Mouse (Mus musculus) monocyte, adult 2 months (primary cell): ENCODE measurements around the gene Peak1.

ENCODE experiments used
- DNase-seq, 2 experiments: peaks; one replicate each; pipeline ENCODE4 v3.0.0; 2022; ENCODE audit warnings: low spot score in 2 of 2, low read depth in 1 of 2

Gene Peak1

DNA sequence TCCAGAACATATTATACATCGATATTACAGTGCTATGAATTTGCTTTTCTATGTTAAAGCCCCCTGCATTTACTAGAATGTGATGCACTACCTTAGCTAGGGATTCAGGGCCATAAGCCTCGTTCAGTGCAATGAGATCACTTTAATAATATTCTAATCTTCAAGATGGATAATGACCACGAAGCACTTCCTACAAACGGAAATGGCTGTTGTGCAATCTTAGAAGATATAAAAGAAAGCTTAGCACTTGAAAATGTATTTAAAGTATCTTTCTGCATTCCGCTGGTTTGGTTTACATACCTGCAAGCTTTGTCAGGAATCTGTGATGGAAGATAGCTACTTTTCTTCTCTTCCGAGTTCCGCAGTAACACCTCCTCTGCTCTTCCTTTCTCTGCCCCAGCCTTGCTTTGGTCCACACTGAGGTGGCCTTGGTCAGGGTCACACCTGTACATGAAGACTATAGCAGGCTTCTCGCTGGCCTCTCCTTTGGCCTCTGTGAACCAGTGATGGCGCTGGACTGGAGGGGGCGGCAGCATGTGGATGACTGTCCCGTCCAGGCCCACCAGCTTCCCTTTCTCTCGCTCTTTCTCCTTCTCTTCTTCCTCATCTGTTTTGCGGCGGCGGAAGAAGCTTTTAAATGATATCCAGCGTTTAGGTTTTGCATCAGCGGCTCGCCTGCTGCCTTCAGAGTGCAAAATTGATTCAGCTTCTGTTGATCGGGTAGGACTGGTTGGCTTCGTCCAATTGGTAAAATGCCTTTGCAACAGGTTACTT, 160.5 kb downstream of the Peak1 start:
- no peak for DNase-seq

DNA sequence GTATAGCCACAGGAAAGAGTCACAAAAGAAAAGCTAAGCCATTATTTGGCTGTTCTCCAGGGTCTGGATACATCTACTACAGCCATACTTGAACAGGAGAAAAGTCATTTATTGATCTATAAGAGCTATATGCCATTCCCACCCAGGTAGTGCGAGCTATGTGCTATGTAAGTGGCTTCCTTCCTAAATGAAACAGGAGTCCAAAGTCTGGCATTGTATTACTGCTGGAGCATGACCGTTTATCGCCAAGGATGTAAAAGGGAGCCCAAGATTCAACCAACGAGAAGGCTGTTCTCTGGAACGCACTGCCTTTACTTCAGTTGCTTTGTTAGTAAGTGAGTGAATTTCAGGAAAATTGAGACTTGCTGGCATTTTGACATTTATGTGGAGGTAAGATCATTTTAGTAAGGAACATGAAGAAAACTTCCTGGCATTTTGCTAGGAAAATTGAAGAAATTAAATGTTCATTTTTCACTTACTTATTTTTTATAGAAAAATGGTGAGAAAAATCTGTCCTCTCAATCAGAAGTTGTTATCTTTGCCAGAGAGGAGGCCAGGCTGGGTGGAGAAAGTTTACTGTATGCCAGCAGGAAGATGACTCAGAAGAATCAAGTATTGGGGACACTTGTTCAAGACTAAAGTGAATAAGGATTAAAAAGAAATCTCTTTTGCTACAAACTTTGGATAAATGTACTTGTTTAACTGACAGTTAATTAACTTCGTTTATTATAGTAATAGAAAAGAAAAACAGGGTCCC, 162.0 kb downstream of the Peak1 start:
- no peak for DNase-seq

DNA sequence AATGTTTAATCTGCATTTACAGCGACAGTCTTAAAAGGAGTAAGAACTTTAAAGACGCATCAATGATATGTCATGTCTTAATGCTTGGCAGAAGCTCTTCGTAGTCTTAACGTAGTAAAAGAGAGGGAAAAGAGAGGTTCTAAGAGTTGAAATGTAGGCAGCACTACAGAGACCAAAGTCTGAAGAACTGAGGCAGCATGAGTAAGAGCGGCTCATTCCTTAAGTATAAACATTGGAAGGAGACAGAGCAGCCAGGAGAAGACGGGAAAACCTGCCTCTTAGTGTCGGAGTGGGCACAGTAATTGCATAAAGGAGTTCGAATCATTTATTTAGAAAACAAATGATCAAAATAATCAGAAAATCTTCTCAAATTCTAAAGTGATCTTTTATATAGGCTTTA, 173.5 kb downstream of the Peak1 start:
- DNase-seq: no peak

DNA sequence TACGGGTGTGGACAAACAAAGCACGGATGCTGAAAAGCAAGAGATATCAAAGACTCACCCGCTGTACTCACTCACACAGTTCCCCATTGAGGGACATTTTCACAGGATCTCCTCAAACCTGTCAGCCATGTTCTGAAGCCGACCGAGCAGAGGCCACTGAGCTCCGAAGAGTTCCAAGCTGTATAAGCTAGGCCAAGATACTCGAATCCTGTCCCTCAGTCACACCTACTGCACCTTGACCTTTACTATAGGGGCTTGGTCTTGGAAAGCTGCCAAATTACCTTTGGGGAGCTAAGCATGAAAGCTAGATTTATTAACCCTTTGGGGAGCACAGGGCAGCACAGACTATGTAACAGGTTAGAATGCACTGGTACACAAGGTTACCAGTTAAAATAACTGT, 174.0 kb downstream of the Peak1 start:
- no peak for DNase-seq

DNA sequence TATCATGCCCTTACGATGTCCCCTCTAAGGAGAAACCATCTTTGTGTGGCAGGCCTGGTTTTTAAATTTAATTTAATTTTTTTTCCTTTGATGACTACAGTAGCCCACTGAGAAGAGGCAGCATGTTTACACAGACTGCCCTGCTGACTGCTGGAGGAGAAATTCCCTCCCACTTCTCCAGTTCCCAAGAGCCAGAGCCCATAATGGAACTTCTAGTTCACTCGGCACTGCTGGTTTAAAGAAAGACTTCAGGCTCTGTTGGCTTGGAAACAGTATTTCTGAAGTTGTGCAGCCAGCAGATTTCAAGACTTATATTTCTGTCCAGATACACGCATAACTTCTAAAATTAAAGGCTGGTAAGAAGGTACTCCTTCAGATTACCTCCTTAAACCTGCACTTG, 175.2 kb downstream of the Peak1 start:
- DNase-seq: no peak

DNA sequence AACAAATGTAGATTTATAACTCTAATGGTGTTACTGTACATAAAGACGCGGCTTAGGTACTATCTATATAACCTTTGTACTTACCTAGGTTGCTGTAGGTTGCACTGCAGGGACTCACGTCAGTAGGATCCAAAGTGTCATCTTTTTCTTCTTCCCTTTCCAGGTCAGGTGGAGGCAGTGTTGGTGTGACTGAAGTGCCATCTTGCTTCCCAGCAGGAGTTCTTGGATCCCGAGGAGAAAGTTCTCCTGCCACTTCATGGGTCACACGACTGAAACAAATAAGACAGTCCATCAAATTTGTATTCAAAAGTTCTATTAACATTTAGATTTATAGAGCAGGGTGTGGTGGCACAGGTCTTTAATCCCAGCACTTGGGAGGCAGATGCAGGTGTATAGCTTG, 176.8 kb downstream of the Peak1 start:
- no peak for DNase-seq

DNA sequence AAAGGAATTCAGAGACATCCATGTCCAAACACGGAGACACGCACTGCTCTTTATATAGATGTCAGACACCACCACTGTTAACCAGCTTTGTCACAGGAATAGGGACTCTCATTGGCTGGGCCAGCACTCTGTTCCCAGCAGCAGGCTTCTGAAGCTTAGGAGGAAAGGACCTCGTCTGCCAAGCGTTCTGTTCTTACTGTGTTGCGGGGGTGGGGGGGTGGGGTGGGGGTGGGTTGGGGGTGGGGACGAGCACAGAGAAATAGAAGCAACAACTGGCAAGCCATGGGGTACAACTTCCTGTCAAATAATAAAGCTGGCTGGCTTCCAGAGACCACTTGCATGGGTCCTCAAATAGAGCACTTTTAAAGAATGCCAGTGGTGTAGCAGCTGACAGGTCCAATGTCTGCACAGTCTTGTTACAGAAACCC, 182.0 kb downstream of the Peak1 start:
- no peak for DNase-seq

DNA sequence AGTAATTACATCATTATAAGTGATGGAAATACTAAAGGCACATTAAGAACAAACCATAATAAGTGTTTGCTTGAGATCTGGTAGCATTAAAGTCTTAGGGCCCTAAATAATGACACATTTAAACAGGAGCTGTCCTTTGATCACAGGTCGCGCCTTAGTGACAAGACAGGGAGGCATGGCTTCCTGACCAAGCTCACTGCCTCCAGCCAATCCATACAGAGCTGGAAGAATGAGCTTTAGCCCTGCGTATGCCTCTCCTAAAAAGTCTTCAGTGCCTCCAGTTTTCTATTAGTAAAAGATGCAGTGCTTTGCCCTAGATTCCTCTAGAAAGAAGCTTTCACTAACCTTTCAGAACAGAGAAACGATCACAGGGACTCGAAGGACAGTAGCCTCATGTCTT, 182.6 kb downstream of the Peak1 start:
- no peak for DNase-seq

DNA sequence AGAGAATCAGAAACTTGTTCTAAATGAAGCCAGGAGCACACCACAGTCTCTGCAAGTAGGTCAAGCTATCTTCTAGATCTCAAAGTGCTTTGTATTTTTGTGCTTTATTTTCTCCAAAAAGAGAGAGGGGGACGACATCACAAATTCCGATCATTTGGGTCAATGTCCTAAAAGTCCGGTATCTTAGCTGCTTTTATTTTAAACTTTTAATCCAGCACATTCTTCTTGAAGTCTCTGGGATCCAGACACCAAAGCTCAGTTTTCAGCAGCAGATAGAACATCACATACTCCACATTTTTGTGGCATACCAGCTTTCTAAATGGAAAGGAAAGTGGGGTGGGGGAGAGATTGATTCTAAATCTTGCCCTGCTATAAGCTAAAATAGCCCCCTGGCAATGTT, 183.3 kb downstream of the Peak1 start:
- no peak for DNase-seq

DNA sequence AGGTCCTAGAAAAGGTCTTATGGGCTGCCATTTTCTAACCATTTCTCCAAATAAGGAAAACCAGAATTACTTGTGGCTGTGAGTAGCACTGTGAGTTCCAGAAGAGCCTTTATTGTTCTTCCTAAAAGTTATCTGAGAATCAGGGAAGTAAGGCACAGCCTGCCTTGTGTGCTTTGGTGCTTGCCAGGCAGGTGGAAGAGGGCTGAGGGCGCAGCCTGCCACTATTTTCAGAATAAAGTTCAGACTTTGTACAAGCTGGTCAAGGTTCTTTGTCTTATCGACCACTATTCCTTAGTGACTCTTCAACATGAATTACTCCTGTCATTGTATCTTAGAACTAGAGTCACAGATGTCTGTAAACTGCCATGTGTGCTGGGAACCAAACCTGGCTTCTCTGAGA, 184.6 kb downstream of the Peak1 start:
- DNase-seq: no peak

DNA sequence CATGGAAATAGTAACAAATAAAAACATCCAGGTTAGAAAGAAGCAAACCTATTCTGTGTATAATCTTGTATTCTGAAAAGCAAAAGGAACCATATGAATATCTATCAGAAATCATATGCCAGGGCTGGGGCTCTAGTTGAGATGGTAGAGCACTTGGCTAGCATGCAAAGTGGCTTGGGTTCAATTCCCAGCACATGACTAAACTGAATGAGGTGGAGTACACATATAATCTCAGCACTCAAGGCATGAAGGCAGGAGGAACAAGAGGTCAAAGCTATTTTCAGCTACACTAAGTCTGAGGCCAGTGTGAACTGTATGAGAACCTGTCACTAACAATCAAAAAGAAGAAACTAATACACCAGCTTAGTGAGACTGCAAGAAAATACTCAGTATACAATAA, 187.0 kb downstream of the Peak1 start:
- DNase-seq: no peak

DNA sequence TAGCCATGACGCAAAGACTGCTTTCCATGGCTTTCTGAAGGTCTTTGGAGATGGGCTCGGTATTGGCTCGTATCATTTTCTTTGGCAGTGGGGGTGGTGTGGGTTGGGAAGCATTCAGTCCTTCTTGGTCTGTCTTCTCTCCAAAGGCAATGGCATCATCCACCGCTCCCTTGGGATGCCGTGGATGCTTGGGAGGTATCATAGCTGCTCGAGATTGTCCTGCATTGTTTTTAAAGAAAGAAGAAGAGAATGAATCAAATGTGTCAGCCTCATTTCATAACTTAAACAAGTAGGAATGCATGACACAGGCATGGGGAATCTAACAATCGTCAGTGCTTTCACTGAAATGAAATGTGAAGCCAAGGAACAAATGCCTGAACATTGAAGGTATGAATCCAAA, 190.2 kb downstream of the Peak1 start:
- no peak for DNase-seq

DNA sequence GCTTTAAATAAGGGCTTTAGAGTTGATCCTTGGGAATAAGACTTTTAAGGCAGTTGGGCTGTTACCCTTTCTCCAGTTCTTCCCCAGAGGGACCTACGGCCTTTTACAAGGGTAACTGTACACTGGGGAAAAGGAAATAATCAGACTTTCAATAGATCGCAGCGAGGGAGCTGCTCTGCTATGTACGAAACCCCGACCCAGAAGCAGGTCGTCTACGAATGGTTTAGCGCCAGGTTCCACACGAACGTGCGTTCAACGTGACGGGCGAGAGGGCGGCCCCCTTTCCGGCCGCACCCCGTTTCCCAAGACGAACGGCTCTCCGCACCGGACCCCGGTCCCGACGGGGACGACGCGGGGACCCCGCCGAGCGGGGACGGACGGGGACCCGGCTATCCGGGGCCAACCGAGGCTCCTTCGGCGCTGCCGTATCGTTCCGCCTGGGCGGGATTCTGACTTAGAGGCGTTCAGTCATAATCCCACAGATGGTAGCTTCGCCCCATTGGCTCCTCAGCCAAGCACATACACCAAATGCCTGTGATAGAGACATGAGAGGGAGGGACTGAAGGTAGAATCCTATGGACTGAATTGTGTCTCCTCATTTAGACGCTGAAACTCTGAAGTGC, 194.3 kb downstream of the Peak1 start:
- DNase-seq: peak; percentile 49 to 89

DNA sequence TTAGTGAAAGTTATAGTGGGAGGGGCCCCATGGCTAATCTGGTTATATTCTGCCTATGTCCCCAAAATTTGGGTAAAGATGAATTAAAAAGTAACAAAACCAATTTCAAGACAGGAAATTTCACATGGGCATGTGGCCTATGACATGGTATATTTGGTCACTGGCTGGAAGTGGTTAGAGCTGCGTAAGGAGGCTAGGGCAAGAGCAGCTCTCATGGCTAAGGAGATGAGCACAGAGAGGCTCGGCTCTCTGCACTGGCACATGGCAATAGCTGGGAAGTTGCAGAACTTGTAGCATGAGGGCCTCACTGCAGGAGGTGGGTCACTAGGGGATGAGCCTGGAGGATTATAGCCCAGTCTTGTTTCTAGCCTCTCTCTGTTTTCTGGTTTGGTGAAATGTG, 199.0 kb downstream of the Peak1 start:
- DNase-seq: no peak

DNA sequence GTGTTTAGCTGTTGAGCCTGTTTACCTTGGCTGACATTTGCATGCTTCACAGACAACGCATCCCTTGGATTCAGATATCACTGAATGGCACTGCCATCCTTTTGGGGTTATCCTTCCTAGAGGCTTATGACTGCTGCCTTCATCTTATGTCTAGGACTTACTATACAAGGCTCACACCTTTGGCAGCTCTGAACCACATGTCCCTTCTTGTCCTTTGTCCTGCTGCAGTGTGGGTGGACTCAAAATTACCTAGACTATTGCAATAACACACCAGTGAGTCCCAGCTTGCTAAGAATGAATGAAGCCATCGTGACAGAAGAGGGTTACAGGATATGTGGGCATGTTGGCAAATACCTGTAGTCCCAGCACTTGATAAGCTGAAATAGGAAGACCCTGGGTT, 199.8 kb downstream of the Peak1 start:
- no peak for DNase-seq

DNA sequence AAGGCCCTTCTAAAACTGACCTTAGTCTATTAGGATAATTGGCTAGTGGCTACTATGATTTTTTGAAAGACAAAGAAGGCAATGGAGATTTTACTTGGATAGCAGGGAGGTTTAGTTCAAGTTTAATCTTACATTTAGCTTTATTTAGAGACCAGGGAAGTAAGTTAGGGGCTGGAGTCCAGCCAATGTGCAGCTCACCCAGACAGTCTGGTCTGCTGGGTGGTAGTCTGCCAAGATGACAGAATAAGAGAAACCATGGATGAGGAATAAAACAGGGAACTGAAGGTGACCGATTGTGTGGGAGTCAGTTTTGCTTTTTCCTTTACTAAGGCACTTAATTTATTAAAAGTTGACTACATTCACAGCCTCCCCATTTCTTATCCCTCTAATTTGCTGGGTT, 200.5 kb downstream of the Peak1 start:
- DNase-seq: no peak

DNA sequence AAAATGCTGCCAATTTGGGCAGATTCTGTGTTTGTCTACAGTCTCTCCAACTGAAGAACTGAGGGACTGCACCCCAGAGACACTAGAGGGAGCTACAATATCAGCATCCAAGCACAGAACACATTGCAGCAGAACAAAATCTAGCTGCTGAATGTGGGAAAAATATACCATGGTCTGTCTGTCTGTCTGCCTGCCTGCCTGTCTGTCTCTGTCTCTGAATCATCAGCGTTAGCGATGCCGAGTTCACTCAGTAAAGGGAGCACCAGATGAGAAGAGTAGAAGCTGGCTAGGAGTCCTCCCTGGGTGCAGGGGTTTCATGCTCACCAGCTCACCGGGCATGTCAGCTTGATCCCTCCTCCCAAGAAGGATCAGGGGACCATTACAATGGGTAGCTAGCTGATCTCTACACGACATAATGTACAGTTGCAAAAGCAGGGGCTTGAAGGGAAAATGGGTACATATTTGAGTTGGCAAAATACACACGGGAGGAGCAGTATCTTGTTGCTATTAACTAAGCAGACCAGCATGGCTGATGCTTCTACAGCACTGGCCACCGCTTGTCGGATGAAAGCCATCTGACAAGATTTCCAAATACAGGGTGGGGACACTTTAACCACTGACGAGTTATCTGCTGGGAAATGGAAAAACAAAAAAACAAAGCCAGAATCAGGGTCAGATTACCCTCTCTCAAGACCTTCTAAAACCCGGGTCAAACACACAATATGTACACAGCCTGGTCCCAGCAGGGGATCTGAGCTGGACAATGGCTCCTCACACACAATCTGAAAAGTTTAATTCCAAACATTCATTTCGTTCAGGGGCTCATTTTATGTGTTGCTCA, 204.2 kb downstream of the Peak1 start:
- no peak for DNase-seq

DNA sequence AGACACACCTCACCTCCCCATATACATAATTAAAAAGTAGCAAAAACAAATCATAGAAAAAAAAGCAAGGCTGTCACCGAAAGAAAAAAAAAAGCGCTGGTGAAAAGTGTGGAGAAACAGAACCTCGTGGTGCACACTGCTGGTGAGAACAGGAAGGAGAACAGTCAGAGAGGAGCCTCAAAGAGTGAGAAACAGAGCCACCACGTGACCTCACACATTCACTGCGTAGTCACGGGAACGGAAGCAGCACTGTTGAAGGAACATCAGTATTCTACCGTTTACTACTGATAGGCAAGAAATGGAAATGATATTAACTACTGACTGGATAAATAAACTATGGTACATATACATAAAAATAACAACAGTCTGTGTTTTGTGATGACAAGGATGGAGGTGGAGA, 209.1 kb downstream of the Peak1 start:
- no peak for DNase-seq

DNA sequence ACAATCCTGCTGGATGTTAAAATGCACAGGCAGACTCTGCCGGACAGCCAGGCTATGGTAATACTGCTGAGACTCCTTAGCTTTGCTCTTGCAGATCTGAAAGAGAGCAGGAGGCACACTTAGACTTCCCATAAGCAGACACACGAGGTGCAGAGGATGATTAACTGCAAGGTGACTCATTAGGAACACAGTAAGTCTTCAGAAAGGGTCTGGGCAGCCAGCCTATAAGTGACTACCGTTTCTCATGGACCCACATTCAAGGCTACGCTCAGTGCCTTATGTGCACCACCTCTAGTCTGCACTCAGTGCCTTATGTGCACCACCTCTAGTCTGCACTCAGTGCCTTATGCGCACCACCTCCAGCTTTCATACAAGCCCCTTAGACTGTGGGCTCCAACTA, 210.4 kb downstream of the Peak1 start:
- DNase-seq: no peak

DNA sequence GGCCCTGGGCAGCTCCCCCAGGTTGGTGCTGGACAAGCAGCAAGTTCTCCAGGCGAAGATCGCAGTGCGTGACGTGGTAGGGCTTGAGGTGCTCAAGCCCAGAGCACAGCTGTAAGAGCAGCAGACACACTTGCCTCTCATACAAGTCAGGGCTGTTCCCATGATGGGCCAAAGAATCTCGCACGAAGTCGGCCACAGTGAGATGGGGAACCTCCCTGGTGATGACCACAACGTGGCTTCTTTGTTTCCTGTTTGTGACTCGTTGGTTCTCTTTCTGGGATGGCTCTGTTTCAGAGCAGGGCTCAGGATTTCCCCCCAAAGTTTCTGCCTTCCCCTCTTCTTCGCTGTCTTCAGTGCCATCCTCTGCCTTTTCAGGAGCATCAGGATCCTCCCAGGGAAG, 210.8 kb downstream of the Peak1 start:
- peak; percentile 51 to 58 for DNase-seq

DNA sequence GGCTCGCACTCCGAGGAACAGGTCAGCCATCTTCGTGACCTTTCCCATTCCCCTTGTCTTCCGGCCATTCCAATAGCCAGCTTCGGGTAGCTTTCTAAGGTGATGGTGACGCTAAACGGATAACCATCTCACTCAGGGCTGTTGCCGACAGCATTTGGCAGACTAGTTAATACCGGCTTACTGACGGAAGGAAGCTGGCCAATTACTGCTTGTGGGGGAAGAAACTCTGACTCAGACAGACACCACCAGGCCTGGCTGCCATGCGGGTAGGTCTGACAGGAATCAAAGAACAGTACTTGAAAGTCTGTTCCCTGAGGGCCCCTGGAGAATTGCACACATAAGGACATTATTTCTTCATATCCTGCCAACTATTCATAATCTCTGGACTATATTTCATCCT, 212.5 kb downstream of the Peak1 start:
- no peak for DNase-seq
